Mouse (Mus musculus): Measurements from ENCODE around the gene Cfap44. TPM values are rescaled to one million over a fixed set of nuclear protein-coding genes. Genes with fewer than 3 reads are reported as not detected.

Cfap44 gene
- 0.14 TPM in 1 of 2 replicates, not detected in the other for polyA plus RNA-seq (2015; fragmentation: Nextera tagmentation; extraction: Ambion mirVana)

DNA sequence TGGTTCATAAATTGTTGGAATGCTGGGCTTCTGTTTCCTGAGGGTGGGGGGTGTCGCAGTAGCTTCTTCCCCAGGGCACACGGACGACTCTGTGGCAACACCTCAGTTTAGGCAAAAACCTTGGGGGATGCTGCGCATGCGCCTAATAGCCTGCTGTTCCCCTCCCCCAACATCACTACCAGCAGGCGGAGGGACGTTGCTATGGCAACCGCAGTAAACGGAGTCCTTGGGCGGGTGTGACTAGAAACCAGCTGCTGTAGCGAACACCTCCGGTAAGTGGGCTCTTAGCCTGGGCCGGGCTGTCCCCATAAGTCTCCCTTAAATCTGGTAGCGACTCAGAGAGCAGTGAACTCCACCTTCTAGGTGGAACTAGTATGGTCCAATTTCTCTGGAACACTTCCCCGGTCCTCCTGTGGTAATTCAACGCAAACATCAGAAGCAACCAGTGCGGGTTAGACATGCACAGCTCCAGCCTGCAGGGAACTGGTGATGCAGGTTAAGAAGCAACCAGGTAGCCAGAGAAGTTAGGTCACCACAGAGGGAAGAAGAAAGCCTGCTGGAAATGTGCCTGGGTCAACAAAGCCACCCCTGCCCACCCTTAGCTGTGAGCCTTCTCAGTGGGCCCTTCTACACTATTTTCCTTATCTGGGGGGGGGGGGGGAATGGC lies at the start of gene Cfap44:
TSS of gene Cfap44 (plus strand) at position 220 of the 667 bp plus-strand sequence.
- H3K27me3 ChIP-seq (replicated peaks), result no peaks in the 10 kb centered on the region
- H3K4me2 ChIP-seq, result peak within 1 kb of the TSS; percentile 68
- no peak for ATAC-seq (ENCODE audit: extremely low read depth, insufficient number of reproducible peaks, low FRiP score, low TSS enrichment)
- peak within 1 kb of the TSS; percentile 47 for H3K4me3 ChIP-seq
- H3K9me3 ChIP-seq, result peaks cover 5% of the 10 kb centered on the region; the same call in 1 of the 2 replicates
- WGBS, result 2% methylated on average over 17 of the region's 17 CpGs
- H3K9ac ChIP-seq, result peak within 1 kb of the TSS; percentile 68
- peaks cover 10% of the 10 kb centered on the region for H3K36me3 ChIP-seq
- peaks cover 21% of the 10 kb centered on the region for H3K4me1 ChIP-seq
- no peak within 1 kb of the TSS for H3K27ac ChIP-seq (replicated peaks)

DNA sequence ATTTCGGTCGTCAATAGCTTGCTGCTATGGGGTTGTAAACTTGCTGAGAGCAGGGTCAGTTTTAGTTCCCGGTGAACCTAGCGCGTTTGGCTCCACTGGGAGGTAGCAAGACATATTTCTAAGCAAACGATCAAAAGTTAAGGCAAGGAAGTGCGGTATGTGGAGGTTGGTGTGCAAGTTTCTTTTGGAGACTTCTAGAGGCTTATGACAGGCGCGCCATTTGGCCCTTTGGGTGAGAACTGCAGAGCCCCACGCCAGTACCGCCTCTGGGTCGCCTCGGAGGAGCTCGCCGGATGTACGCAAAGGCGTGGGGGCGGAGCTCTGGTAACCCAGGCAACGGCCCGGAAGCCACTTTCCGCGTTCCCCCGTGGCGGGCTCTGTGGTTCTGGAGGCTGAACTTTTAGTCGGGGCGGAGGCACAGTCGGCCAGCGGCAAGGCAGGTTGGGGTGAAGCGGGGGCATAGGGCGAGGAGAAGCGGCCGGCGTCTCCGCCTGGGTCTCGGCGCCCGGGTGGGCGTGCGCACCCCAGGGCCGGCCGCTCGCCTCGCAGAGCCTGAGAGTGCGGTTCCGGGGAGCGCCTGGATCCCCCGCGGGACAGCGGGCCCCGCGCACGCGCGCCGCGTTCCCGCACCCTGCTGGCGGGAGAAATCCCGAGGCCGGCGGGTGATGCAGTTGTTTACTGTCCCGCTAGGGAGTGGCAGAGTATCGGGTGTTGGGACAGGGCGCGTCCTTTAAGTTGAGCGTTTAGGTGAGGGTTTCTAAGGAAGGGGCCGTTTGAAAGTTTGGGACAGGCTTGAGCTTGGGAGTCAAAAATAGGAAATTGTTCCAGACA lies 47.3 kb upstream of the Cfap44 start, which contains the start of gene Spice1:
TSS of gene Spice1 (plus strand) at position 51 of the 831 bp plus-strand sequence.
- WGBS, result under 1% methylated on average over 67 of the region's 67 CpGs

GRCm38 (mm10) chr16:44349801-44350397 lies 44.7 kb upstream of the Cfap44 start:
- Histone ChIP-seq H3K9me3 (no peaks in the 10 kb centered on the region), H3K27me3 (replicated peaks) (no peaks in the 10 kb centered on the region), H3K4me2 (no peak overlapping the region), H3K4me3 (no peak overlapping the region), H3K9ac (no peak overlapping the region), H3K27ac (replicated peaks) (no peak overlapping the region), H3K36me3 (no peaks in the 10 kb centered on the region), H3K4me1 (peaks cover 24% of the 10 kb centered on the region)
- no peak for ATAC-seq (ENCODE audit: extremely low read depth, insufficient number of reproducible peaks, low FRiP score, low TSS enrichment)
- WGBS, result 80% methylated on average over 4 of the region's 4 CpGs

More for the DNA sequence above, 47.3 kb upstream of the Cfap44 start, which contains the start of gene Spice1:
- H3K4me2 ChIP-seq, result peak within 1 kb of the TSS; percentile 75
- H3K27ac ChIP-seq (replicated peaks), result peak within 1 kb of the TSS; percentile 93
- 0 out of 2 replicates have a peak, but pooled peaks cover 5% of the 10 kb centered on the region for H3K27me3 ChIP-seq (replicated peaks)
- H3K36me3 ChIP-seq, result no peaks in the 10 kb centered on the region
- no peaks in the 10 kb centered on the region for H3K9me3 ChIP-seq
- ATAC-seq (ENCODE audit: extremely low read depth, insufficient number of reproducible peaks, low FRiP score, low TSS enrichment), result peak; percentile 95
- H3K9ac ChIP-seq, result peak within 1 kb of the TSS; percentile 91
- peaks cover 24% of the 10 kb centered on the region for H3K4me1 ChIP-seq
- peak within 1 kb of the TSS; percentile 90 for H3K4me3 ChIP-seq

DNA sequence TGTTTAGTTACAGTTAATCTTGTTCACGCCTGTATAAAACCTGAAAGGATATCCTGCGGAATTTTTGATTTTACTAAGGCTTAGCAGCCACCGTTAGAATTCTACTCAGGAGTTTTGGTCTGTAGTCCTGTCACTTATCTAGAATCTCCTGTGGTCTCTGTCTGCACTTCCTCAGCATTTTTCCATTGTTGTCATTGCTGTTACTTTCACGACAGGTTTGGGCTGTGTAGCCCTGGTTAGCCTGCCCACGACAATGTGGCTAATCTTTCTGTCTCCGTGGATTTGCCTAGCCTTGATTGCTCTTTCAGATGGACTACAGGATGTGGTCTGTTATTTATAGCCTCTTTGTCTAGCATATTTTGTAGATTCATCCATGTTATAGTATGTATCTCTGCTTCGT lies 38.3 kb upstream of the Cfap44 start:
- Histone ChIP-seq H3K4me3 (no peak overlapping the region), H3K27me3 (replicated peaks) (no peaks in the 10 kb centered on the region), H3K9ac (no peak overlapping the region), H3K36me3 (peaks cover 28% of the 10 kb centered on the region), H3K9me3 (no peaks in the 10 kb centered on the region), H3K27ac (replicated peaks) (no peak overlapping the region), H3K4me1 (peaks cover 4% of the 10 kb centered on the region; the same call in 1 of the 2 replicates), H3K4me2 (no peak overlapping the region)
- WGBS, result 42% methylated on average over 7 of the region's 7 CpGs
- ATAC-seq (ENCODE audit: extremely low read depth, insufficient number of reproducible peaks, low FRiP score, low TSS enrichment), result no peak

DNA sequence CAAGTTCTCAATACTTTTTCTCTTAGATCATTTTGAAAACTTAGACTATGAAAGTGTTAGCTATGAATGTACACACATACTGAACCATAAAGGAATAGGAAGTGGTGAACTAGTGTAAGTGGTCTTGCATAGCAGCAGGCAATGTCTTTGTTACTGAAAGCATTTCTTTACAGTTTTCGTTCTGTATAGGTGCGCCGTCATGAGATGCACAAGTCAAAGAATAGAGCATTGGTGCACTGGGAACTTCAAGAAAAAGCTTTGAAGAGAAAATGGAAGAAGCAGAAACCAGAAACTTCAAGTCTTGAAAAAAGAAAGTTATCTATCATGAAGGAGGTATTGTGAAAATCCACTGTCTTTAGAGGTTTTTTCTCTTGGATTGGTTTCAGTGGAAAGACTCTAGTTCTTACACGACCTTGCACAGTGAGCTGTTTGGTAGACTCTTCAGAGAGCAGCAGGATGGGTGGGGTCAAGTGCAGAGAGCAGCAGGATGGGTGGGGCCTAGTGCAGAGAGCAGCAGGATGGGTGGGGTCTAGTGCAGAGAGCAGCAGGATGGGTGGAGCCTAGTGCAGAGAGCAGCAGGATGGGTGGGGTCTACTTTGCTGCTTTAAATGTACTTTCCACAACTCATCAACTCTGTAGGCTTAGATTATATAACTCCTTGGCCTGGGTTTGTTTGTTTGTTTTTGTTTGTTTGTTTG lies 36.9 kb upstream of the Cfap44 start:
- Histone ChIP-seq H3K27me3 (replicated peaks) (no peaks in the 10 kb centered on the region), H3K4me3 (no peak overlapping the region), H3K9ac (no peak overlapping the region), H3K9me3 (no peaks in the 10 kb centered on the region), H3K4me1 (peaks cover 4% of the 10 kb centered on the region; the same call in 1 of the 2 replicates), H3K4me2 (no peak overlapping the region), H3K27ac (replicated peaks) (no peak overlapping the region), H3K36me3 (peaks cover 39% of the 10 kb centered on the region)
- WGBS, result 70% methylated on average over 4 of the region's 4 CpGs
- peak; percentile 87 for ATAC-seq (ENCODE audit: extremely low read depth, insufficient number of reproducible peaks, low FRiP score, low TSS enrichment)

DNA sequence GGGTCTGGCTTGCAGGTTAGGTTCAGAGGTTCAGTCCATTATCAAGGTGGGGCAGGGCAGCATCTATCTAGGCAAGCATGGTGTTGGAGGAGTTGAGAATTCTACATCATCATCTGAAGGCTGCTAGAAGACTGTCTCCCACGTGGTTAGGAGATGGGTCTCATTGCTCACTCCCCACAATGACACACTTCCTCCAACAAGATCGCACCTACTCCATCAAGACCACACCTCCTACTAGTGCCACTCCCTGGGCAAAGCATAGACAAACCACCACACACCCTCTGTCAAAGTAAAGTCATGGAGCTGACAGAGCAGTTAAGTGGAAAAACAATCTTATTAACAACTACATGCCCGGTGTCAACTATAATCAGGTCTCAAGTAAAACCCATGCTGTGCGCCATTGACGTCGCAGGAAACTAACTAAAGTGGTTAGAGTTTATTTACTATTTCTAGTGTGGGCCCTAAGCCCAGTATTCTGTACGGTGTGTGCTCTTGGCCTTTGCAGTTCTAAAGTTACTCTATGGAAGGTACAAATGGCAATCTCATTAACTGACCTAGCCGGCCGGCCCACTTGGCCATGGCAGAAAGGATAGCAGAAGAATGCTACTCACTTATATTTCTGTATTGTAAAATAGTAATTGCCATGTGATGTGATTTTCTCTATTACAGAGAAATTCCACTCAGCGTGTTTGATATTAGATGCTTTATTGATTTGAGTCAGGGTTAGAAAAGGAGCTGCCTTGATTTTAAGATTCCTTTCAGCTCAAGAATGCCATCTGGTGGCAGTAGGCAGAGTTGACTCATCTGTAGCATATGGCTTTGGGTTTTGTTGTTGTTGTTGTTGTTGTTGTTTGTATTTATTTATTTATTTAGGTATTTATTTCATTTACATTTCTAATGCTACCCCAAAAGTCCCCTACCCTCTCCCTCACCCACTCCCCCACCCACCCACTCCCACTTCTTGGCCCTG lies 32.4 kb upstream of the Cfap44 start:
- WGBS, result 83% methylated on average over 10 of the region's 10 CpGs
- no peak overlapping the region for H3K4me3 ChIP-seq
- no peaks in the 10 kb centered on the region for H3K27me3 ChIP-seq (replicated peaks)
- no peak overlapping the region for H3K4me2 ChIP-seq
- ATAC-seq (ENCODE audit: extremely low read depth, insufficient number of reproducible peaks, low FRiP score, low TSS enrichment), result no peak
- no peak overlapping the region for H3K9ac ChIP-seq
- peaks cover 53% of the 10 kb centered on the region for H3K36me3 ChIP-seq
- no peaks in the 10 kb centered on the region for H3K4me1 ChIP-seq
- H3K9me3 ChIP-seq, result no peaks in the 10 kb centered on the region
- H3K27ac ChIP-seq (replicated peaks), result no peak overlapping the region

GRCm38 (mm10) chr16:44365522-44365921 lies 29.1 kb upstream of the Cfap44 start:
- no peak for ATAC-seq (ENCODE audit: extremely low read depth, insufficient number of reproducible peaks, low FRiP score, low TSS enrichment)
- 80% methylated on average over 7 of the region's 7 CpGs for WGBS
- Histone ChIP-seq H3K4me3 (no peak overlapping the region), H3K27me3 (replicated peaks) (no peaks in the 10 kb centered on the region), H3K4me1 (no peaks in the 10 kb centered on the region), H3K36me3 (peaks cover 57% of the 10 kb centered on the region), H3K9ac (no peak overlapping the region), H3K9me3 (no peaks in the 10 kb centered on the region), H3K27ac (replicated peaks) (no peak overlapping the region), H3K4me2 (no peak overlapping the region)

- H3K4me3 ChIP-seq, result no peak overlapping the region
- peaks cover 2% of the 10 kb centered on the region; the same call in 1 of the 2 replicates for H3K4me1 ChIP-seq
- no peak for ATAC-seq (ENCODE audit: extremely low read depth, insufficient number of reproducible peaks, low FRiP score, low TSS enrichment)
- WGBS, result 80% methylated on average over 4 of the region's 4 CpGs
- no peaks in the 10 kb centered on the region for H3K27me3 ChIP-seq (replicated peaks)
- peaks cover 46% of the 10 kb centered on the region for H3K36me3 ChIP-seq
- H3K9me3 ChIP-seq, result no peaks in the 10 kb centered on the region
- no peak overlapping the region for H3K27ac ChIP-seq (replicated peaks)
- no peak overlapping the region for H3K9ac ChIP-seq
- no peak overlapping the region for H3K4me2 ChIP-seq
Measured at GRCm38 (mm10) chr16:44375459-44375858, 19.1 kb upstream of the Cfap44 start.

- whole genome bisulfite sequencing, result 78% methylated on average over 4 of the region's 4 CpGs
Measured at GRCm38 (mm10) chr16:44380006-44380405, 14.6 kb upstream of the Cfap44 start.

GRCm38 (mm10) chr16:44381578-44381977 lies 13.0 kb upstream of the Cfap44 start:
- H3K4me3 ChIP-seq, result no peak overlapping the region
- no peak overlapping the region for H3K9ac ChIP-seq
- 30% methylated on average over 5 of the region's 5 CpGs for WGBS
- no peak overlapping the region for H3K27ac ChIP-seq (replicated peaks)
- ATAC-seq (ENCODE audit: extremely low read depth, insufficient number of reproducible peaks, low FRiP score, low TSS enrichment), result no peak
- H3K4me1 ChIP-seq, result peaks cover 16% of the 10 kb centered on the region; the same call in 1 of the 2 replicates
- peaks cover 36% of the 10 kb centered on the region for H3K36me3 ChIP-seq
- no peaks in the 10 kb centered on the region for H3K9me3 ChIP-seq
- H3K4me2 ChIP-seq, result no peak overlapping the region
- H3K27me3 ChIP-seq (replicated peaks), result no peaks in the 10 kb centered on the region

More at GRCm38 (mm10) chr16:44380006-44380405, 14.6 kb upstream of the Cfap44 start:
- no peak for ATAC-seq (ENCODE audit: extremely low read depth, insufficient number of reproducible peaks, low FRiP score, low TSS enrichment)
- no peak overlapping the region for H3K27ac ChIP-seq (replicated peaks)
- H3K9ac ChIP-seq, result no peak overlapping the region
- H3K27me3 ChIP-seq (replicated peaks), result no peaks in the 10 kb centered on the region
- H3K36me3 ChIP-seq, result peaks cover 28% of the 10 kb centered on the region
- H3K4me2 ChIP-seq, result no peak overlapping the region
- H3K4me3 ChIP-seq, result no peak overlapping the region
- peaks cover 16% of the 10 kb centered on the region; the same call in 1 of the 2 replicates for H3K4me1 ChIP-seq
- H3K9me3 ChIP-seq, result no peaks in the 10 kb centered on the region

Data from heart, embryonic 13.5 days (tissue).